Mouse (Mus musculus) frontal cortex, postnatal 14 days (tissue): Measurements from ENCODE around the gene Hlcs.
A peak's percentile ranks its signal among the peaks of the same experiment; 100 is the strongest.

ENCODE experiments used
- DNase-seq, 2 experiments: peaks; one replicate each; pipeline ENCODE4 v3.0.0; 2022; ENCODE audit warnings: low spot score in 2 of 2

Hlcs gene

DNA sequence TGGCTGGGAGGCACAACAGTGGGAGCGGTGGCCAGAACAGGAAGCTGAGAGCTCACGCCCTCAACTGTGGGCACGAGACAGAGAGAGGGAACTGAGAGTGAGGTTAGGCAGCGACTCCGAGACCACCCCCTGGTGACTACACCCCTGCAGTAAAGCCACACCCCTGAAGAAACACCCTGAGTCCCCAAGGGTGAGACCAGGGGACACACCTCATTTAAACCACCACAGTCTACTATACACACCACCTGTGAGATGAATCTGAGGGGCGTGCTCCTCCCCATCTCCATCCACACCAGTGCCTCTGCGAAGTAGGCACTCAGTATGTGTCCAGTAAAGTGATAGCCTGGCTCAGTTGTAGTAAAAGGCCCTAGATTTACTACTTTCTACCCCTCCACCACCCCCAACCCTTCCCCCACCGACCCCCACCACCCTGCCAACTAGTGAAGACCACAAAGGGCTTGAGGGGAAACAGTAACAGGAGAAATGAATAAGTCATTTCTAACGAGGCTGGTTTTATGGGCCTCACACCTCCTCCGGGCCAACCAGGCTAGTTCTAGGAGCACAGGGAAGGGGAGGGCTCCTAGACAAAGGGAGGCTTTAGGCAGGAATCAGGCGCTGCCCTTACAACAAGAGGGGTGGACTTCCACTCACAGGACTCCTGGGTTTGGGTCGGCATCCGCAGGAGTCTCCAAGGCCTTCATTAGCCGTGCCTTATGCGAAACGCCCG, 67.2 kb downstream of the Hlcs start:
- DNase-seq, result no peak

DNA sequence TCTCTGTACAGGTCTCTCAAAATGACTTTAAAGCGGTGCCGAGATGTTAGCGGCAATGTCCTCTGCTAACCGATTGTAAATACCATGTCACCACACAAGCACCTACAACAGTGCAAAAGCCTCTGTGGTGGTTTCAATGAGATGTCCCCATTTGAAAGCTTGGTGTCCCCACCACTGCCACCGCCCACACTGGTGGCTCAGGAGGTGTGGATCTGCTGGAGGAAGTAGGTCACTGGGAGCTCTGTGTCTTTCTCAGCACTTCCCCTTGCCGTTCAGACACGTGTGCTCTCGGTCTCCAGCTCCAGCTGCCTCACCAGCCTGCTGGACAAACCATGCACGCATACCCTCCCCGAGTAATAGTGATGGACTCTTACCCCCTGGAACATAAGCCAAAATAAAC, 72.2 kb downstream of the Hlcs start:
- no peak for DNase-seq

DNA sequence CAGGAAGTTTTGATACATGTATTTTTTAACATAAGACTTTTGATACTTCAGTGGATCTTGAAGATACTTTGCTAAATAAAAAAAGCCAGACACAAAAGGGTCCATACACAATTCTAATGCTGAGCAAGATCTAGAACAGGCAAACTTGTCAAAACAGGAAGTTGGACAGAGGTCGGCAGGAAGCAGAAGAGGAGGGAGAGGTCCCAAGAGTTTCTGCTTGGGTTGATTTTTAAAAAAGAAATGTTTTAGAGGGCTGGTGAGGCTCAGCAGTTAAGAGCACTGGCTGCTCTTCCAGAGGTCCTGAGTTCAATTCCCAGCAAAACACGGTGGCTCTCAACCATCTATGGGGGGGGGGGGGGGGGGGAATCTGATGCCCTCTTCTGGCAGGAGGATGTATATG, 73.2 kb downstream of the Hlcs start:
- no peak for DNase-seq

DNA sequence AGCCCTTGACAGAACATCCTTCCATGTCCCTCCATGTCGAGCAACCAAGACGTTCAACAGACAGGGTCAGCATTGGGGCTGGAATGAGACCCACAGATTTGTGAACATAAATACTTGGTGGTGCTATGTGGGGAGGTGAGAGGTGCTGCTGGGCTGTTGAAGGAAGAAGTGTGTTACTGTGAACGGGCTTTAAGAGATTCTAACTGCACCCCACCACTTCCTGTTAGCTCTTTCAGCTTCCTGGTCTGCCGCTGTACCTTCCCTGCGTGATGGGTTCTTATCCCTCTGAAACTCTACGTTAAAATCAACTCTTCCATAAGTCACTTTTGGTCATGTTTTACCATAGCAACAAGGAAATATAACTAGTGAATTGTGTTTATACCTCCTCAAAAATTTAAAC, 73.8 kb downstream of the Hlcs start:
- DNase-seq, result no peak

DNA sequence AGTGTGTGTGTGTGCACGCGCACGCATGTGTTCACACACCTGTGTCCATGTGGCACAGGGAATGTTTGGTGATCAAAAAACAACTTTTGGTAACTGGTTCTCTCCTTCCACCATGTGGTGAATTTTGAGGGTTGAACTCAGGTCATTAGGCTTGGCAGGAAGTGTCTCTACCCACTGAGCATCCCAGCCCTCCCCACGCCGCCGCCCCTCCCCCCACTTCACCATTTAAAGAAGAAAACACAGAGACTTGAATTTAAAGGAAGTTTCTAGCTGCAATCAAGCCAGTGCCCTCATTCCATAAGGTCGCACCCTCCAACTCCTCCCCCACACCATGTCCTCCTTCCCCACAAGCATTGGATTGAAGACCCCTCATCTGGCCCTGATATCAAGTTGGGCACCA, 74.2 kb downstream of the Hlcs start:
- DNase-seq, result no peak

DNA sequence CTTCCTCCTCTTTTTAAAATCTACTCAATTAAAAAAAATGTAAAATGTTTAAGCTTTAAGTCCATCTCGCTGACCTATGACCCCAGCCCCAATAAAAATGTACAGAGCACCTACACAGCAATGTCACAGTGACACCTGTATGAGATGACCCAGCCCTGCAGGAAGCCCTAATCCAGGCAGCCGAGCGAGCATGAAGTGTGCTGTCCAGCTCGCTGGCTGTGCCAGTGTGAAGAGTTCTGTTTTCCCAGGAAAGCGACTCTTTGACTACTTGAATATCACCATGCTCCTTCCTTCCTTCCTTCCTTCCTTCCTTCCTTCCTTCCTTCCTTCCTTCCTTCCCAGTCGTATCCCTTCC, 76.3 kb downstream of the Hlcs start:
- DNase-seq, result no peak

DNA sequence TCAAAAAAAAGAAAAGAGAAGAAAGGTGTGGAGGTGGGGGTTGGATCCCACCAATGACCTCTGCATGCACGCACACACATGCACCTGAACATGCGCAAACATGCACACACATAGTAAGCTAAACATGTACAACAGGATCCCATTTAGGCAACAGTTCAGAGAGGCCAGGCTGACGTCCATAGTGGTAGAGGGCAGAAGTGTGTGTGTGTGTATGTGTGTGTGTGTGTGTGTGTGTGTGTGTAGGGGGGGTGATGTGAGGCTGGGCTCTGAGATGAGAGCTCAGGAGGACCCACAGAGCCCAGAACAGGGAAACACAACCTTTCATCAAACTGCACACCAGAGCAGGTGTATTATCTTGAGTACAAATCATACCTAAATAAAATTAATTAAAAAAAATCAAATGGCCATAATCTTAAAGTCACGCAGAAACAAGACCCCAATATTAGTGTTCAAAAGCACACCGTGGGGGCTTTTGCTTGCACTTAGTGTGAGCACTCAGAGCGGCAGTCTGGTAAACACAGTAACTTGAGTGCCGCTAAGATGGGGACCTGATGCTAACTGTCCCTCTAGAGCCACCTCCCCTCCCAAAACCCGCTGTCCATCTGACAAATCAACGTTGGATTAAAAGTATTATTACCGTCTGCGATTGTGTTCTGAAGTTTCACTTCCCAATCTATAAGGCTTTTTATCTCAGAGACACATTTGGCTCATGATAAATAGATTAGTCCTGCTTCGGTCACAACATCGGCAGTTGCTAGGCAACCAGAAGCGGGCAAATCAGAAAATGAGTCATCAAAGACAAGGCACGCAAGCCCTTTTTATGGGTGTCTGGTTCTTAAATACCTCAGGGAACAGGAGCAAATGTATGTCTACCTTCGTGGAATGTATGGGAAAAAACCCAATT, 76.9 kb downstream of the Hlcs start:
- DNase-seq, result peak in 1 of 2 experiments; percentile 34

DNA sequence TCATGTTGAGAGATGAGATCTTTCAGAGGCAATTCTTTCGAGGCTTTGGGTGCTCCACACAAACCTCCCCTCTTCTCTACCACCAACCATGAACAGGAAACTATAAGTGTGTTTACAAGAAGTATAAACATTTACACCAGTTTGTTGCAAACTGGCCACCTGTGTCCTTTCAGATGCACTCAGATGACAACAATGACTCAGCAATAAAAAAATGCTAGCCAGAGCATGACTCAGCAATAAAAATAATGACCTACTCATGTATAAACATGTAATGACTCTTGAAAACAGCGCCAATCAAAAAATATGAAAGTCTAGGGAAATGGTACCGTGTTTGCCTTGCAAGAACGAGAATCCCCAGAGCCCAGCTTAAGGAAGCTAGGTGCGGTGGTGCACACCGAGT, 77.7 kb downstream of the Hlcs start:
- DNase-seq, result no peak

DNA sequence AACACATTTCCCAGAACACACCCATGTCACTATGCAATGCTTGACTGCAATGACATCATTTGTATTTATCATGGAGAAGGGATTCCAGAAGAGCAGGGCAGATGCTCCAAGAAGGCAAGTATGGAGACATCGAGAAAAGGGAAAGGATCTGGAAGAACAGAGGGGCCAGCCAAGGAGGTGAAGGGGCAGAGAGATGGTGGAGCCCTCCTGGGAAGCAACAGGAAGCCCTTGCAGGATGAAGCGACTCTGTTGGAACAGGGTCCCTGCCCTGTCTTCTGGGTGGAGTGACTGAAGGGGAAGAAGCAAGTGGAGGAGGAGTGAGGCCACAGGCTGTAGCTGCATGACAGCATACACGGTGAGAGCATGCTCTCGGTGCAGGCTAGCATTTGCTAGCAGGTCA, 79.2 kb downstream of the Hlcs start:
- DNase-seq, result no peak

DNA sequence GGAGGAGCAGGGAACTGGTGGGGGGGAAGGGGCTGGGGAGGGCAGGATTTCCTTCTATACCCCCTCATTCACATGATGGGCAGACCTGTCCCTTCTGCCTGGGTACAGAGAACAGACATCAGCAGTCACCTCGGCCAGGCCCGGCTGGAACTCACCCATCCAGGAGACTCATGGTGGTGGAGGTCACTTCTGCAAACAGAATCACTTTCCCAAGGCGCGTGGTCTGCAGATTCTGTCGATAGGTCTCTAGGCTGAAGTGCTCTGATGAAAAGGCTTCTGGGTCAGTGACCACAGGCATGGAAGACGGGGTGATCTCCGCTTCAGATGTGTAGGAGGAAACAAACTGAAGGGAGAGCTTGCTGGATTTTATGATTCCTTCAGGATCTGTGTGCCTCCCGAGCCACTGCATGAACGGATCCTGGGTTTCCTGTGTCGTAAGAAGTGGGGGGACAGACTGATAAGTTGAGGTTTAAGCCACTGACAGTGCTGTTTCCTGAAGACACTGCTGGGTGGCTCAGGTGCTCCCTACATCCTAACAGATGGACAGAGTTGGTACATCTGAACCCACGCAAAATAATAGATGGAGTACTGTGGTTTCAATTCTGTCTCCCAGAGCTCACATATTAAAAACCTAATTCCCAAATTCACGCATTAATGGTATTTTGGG, 82.3 kb downstream of the Hlcs start:
- DNase-seq, result no peak

DNA sequence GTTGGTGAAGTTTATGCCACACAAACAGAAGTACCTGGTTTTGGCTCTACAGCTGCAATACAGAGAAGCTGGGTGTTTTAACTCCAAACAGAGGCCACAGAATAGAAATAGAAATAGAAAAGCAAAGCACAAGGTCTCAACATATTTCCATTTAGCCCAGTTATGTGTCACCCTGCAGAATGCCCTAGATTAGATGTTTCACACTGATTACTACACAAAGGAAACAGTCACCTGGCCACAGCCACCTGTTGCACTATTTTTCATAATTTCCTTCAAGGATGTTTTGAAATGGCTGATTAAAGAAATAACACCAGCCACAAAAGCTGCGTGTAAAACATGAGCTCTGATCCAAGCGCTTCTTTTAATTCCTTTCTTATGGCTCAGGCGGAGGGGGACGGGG, 82.9 kb downstream of the Hlcs start:
- no peak for DNase-seq

DNA sequence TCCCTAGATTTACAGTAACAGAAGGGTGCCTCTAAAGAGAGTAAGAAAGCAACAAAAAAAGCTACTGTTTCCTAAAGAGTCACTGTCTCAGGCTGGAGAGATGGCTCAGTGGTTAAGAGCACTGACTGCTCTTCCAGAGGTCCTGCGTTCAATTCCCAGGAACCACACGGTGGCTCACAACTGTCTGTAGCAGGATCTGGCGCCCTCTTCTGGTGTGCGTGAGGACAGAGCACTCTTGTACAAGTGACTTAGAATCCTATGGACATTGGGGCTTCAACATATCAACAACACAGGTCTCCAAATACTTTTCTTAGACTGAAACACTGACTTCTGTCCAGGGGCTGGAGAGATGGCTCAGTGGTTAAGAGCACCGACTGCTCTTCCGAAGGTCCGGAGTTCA, 83.5 kb downstream of the Hlcs start:
- no peak for DNase-seq

DNA sequence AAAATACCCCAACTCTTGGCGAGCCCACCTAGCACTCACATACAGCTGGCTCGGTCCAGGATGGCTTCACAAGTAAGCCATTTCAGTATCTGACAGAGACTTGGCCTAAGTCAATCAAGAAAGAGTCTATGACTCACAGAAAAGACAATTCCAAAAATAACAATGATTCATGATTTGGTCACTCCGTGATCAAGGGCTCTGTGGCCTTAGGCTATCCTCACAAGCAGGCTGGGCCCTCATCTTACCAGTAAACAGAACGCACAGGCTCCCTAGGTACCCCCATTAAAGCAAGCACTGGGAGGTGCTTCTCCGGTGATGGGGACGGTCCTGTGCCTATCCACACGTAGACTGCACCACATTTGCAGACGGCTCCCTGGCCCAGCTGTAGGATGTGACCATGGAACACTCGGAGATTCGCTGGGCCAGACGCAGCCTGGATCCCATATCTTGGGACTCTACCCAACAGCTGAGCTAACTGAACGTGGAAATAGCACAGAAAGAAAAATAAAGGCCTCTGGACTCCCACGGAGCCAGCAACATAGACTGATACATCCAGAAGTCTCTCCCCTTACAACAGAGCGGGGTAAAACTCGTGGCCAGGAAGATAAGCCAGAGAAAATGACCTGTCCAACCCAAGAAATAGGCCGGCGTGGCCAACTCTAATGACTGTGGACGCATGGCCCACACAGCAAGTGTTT, 84.4 kb downstream of the Hlcs start:
- DNase-seq, result no peak

DNA sequence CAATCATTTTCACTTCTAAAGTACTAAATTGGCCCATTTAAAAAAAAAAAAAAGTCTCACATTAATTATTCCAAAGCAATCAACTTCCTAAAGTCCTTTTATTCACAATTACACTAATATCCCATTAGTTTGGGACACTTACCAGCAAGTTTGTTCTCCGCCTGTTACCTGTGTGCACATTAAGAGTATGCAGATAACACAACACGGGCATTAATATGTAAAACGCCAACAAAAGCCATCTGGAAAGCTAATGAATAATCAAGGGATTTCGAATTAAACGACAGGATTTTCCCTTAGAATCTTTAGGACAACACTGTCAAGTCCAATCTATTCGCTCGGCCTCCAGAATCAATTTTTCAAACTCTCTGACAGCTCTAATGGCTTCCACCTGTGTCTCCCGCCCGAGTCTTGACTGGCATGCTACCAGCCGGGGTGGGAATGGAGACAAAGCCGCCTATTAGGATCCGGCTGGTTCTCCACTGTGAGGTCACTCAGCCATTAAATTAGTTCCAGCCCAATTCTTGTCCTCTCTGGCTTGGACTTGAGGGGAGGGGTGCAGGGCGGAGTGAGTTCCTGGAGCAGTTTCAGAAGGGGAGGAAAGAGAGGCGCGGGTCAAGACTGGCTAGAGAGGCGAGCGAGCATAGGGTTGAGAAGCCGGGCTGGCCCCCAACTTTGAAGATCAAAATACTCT, 85.9 kb downstream of the Hlcs start:
- DNase-seq, result peak; percentile 21 to 28

DNA sequence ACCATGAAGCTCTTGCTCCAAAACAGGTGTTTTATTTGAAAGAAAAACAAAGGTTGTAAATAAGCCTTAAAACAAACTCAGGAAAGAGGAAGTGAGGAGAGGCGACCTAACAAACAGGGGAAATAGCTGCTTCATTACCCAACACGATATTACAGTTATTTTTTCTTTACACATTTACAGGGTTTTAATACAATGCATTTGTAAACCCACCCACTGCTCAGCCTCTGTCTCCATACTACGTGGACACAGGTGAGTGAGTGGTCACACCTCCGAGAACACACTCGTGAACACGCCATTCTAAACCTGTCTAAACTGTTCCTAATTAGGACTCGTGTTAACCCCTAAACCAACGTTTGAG, 90.0 kb downstream of the Hlcs start:
- DNase-seq, result no peak

DNA sequence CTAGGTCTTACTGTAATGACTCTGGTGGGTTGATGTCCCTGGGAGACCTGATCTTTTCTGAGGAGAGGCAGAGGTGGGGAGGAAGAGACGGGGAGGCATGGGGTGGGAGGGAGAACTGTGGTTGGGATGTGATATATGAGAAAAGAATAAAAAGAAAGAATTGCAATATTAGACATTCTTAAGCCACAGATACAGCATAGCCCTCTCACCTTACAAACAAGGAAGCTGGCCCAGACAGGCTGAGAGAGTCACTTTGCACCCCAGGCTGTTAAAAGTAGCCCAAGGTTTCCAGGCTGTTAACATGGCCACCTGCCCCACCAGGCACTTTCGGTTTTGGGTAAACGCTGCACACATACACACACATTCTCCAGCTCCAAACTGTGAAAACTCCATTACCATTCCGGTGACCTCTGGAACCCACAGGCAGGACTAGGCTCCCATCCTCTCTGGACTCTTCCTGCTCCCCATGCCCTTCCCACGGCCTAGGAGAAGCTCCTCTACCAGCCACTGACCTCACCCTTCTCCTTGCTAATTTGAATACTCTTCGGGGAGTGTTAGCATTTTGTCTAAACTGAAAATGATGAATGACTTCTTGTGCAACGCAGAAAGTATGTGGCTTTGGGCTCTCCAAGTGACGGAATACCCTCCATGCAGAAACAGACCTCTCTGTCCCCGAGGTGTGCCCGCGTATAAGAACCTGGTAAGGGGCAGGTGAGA, 90.6 kb downstream of the Hlcs start:
- DNase-seq, result no peak

DNA sequence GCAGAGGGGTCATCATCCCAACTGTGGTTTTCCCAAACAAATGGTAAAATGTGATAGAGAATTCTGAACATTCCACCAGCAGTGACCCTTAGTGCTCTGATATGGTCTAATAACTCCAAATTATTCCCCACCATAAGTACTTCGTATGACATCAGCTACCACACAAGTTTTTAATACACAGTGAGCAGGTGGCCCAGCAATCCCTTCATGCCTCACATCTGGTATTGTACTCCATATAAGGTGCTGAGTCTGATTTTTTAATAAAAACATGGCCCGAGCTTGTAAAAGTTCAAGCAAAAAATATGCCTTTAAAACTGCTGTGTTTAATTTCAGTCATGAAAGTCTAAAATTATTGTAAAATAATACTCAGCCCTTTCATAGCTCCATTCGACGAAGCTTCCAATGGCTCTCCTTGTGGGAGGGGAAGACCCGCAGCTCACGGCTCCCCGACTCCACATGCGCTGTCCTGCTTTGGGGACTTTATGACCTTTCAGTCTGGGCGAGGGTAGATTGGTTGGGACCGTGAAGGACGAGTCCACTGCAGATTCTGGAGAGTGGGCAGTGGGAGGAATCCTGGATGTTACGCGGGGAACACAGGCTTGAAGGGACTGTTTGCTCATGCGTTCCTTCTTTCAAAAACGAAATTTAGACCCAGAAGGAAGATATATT, 102.5 kb downstream of the Hlcs start:
- no peak for DNase-seq

DNA sequence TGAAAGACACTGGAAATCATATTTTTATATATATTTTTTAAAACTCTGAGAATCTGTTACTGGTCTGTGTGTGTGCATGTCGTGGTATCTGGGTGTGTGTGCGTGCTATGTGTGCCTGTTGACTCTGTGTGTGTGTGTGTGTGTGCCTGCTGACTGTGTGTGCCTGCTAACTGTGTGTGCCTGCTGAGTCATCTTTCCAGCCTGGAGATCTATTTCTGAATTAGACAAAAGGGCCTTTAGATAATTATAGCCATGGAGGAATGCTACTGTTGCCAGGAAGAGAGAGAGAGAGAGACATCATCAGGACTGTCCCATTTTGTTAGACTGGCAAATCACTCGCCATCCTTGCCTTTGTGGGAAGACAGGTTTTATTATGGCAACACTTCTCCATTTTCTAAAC, 103.7 kb downstream of the Hlcs start:
- DNase-seq, result peak; percentile 13 to 20

DNA sequence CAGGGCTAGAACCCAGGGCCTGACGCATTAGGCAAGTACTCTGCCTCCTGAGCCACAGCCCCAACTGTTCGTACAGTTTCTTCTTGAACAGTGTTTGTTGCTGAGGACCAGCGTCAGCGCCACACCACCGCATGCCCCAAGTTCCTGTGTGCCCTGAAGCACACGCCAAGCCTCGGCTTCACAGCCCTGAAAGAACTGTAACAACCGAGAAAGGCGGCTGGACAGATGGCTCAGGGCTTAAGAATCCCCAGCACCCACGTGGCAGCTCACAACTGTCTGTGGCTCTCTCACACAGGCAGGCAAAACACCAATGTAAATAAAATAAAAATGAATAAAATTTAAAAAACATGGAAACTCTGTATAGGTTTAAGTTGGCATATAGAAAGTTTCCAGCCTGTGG, 104.5 kb downstream of the Hlcs start:
- no peak for DNase-seq

DNA sequence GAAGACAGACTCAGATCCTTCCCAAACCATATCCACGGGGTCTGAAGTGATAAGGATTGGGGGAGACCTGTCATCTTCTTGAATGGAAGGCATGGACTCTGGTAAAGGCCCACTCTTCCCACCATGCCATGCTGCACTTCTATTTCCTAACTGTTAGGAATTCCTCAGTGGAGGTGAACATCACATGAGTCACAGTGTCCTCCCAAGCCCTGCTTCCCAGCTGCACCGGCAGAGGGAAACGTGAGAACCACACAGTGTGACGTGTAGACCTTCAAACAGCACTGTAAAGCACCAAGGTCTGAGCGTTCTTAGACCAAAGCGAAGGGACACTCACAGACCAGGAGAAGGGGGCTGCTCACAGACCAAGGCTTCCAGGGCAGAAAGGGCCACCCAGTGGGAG, 105.2 kb downstream of the Hlcs start:
- no peak for DNase-seq
